Comparison of ENCODE assay signal across 9 mouse cellular contexts in genomic region chr4:46371030-46371429, GRCm38 (mm10). TPM values are rescaled to one million over a fixed set of nuclear protein-coding genes. Genes with fewer than 3 reads are reported as not detected.
A peak's percentile ranks its signal among the peaks of the same experiment; 100 is the strongest.
DNase-seq lines count a peak whose midpoint lies in the region; ATAC-seq and TF ChIP-seq lines count a peak whose summit lies in the region.
"Had no signal": no experiment of that assay in that cellular context is flagged by ENCODE, and none has a peak within 500 bp of the region (broad histone marks: within the 10 kb centered on the region; RNA-seq: fewer than 3 reads in every experiment).

No protein-coding gene starts in this region.

- H3K36me3 ChIP-seq in intestine, postnatal 0 days (ENCODE audit: control insufficient read depth, insufficient read depth): no peaks in the 10 kb centered on the region
- peaks cover 4% of the 10 kb centered on the region; the same call in 1 of the 2 replicates for H3K36me3 ChIP-seq in liver, embryonic 16.5 days (ENCODE audit: control insufficient read depth, insufficient read depth)
- no peaks in the 10 kb centered on the region for H3K36me3 ChIP-seq in neural tube, embryonic 12.5 days

- no peak overlapping the region for H3K27ac ChIP-seq in intestine, postnatal 0 days (ENCODE audit: low read depth, low read length)
- no peak overlapping the region for H3K27ac ChIP-seq in liver, embryonic 16.5 days (ENCODE audit: low read length)
- no peak overlapping the region for H3K27ac ChIP-seq in neural tube, embryonic 12.5 days

- H3K4me3 ChIP-seq in intestine, postnatal 0 days (ENCODE audit: low read depth, low read length): no peak overlapping the region
- 0 out of 2 replicates have a peak overlapping the region, but pooled peaks have one; percentile 13 for H3K4me3 ChIP-seq in liver, embryonic 16.5 days (ENCODE audit: low read depth, low read length)
- H3K4me3 ChIP-seq in neural tube, embryonic 12.5 days: no peak overlapping the region

- no peaks in the 10 kb centered on the region; the same call in 1 of the 2 replicates for H3K27me3 ChIP-seq in intestine, postnatal 0 days (replicated peaks; ENCODE audit: control insufficient read depth, insufficient read depth, low read length)
- peaks cover 22% of the 10 kb centered on the region for H3K27me3 ChIP-seq in liver, embryonic 16.5 days (ENCODE audit: control insufficient read depth, insufficient read depth, low read depth, low read length)
- no peaks in the 10 kb centered on the region for H3K27me3 ChIP-seq in neural tube, embryonic 12.5 days (replicated peaks)

- DNase-seq in adrenal gland, adult 18-20 months (ENCODE audit: low spot score in 2 of 2): peak; percentile 69 to 72
- peak; percentile 47 to 72 for DNase-seq in cerebellum, postnatal 4 days (ENCODE audit: low spot score in 2 of 2)
- DNase-seq in layer of hippocampus, adult 9-10 months (ENCODE audit: low spot score): no peak

- no peak overlapping the region for H3K9ac ChIP-seq in intestine, postnatal 0 days (ENCODE audit: low read depth, low read length)
- H3K9ac ChIP-seq in liver, embryonic 16.5 days (ENCODE audit: low read depth, low read length): no peak overlapping the region
- H3K9ac ChIP-seq in neural tube, embryonic 12.5 days: 0 out of 2 replicates have a peak overlapping the region, but pooled peaks have one; percentile 2

- no peaks in the 10 kb centered on the region for H3K4me1 ChIP-seq in intestine, postnatal 0 days (replicated peaks; ENCODE audit: control insufficient read depth, insufficient read depth, low read length)
- peaks cover 9% of the 10 kb centered on the region for H3K4me1 ChIP-seq in liver, embryonic 16.5 days (ENCODE audit: control insufficient read depth, low read depth, low read length)
- H3K4me1 ChIP-seq in neural tube, embryonic 12.5 days: peaks cover 10% of the 10 kb centered on the region; the same call in 1 of the 2 replicates

- peak; percentile 44 for ATAC-seq in granulocyte monocyte progenitor cell, adult 5-6 weeks (replicated peaks; ENCODE audit: poor library complexity, severe bottlenecking)
- ATAC-seq in intestine, postnatal 0 days: peak; percentile 51
- peak; percentile 51 for ATAC-seq in liver, embryonic 16.5 days (ENCODE audit: low read depth)
- peak; percentile 56; the same call in 1 of the 2 replicates for ATAC-seq in neural tube, embryonic 12.5 days (ENCODE audit: low FRiP score, low read depth)
- ATAC-seq in erythroid progenitor cell, adult 5-6 weeks (replicated peaks; ENCODE audit: low FRiP score, poor library complexity, severe bottlenecking): no peak

- H3K4me2 ChIP-seq in intestine, postnatal 0 days (replicated peaks; ENCODE audit: low read depth): no peak overlapping the region; the same call in 1 of the 2 replicates
- H3K4me2 ChIP-seq in liver, embryonic 16.5 days (ENCODE audit: low read depth, low read length): peak overlapping the region; percentile 41
- H3K4me2 ChIP-seq in neural tube, embryonic 12.5 days (replicated peaks): peak overlapping the region; percentile 36

- no peaks in the 10 kb centered on the region for H3K9me3 ChIP-seq in intestine, postnatal 0 days (ENCODE audit: control insufficient read depth)
- no peaks in the 10 kb centered on the region for H3K9me3 ChIP-seq in liver, embryonic 16.5 days (replicated peaks; ENCODE audit: control insufficient read depth, low read length)
- H3K9me3 ChIP-seq in neural tube, embryonic 12.5 days: no peaks in the 10 kb centered on the region

- no peak for TF ChIP-seq CTCF in intestine, postnatal 0 days (IDR thresholded peaks at IDR 0.05; ENCODE audit: low read depth)

- 16% methylated on average over 19 of the region's 19 CpGs for WGBS in intestine, postnatal 0 days
- 9% methylated on average over 19 of the region's 19 CpGs for whole genome bisulfite sequencing in liver, embryonic 16.5 days (ENCODE audit: insufficient replicate concordance)
- WGBS in neural tube, embryonic 12.5 days: 4% methylated on average over 17 of the region's 19 CpGs

RNA-seq across cellular contexts. Expression of gene Trmo, which starts 18.2 kb away (rescaled TPM):
- total RNA-seq in adrenal gland, adult 18-20 months (2021): 1 to 10 TPM; 5.5 to 6.6 TPM
- 11.1 and 13.3 TPM in 2 replicates for total RNA-seq in granulocyte monocyte progenitor cell, adult 5-6 weeks (2014; fragmentation: Nextera tagmentation)
- 11.8 and 12.7 TPM in 2 replicates for total RNA-seq in granulocyte monocyte progenitor cell, adult 5-6 weeks (2017)
- 5.9 and 7.0 TPM in 2 replicates for polyA plus RNA-seq in intestine, postnatal 0 days (2015; fragmentation: Nextera tagmentation; extraction: Ambion mirVana)
- 6.3 and 7.1 TPM in 2 replicates for polyA plus RNA-seq in liver, embryonic 16.5 days (2015; fragmentation: Nextera tagmentation; extraction: Ambion mirVana)
- polyA plus RNA-seq in neural tube, embryonic 12.5 days (2016; fragmentation: Nextera tagmentation; extraction: Ambion mirVana): 8.5 and 10.3 TPM in 2 replicates
- total RNA-seq in erythroid progenitor cell, adult 5-6 weeks (2015; ENCODE audit: low replicate concordance): 89.0 and 90.1 TPM in 2 replicates
- 49.6 and 97.9 TPM in 2 replicates for total RNA-seq in erythroid progenitor cell, adult 5-6 weeks (2017; ENCODE audit: low replicate concordance)

RNA-seq across cellular contexts. Expression of gene Foxe1, which starts 27.6 kb away (rescaled TPM):
- not detected for total RNA-seq in adrenal gland, adult 18-20 months (2021)
- total RNA-seq in granulocyte monocyte progenitor cell, adult 5-6 weeks (2014; fragmentation: Nextera tagmentation): not detected in 2 replicates
- 0.26 TPM in 1 of 2 replicates, not detected in the other for total RNA-seq in granulocyte monocyte progenitor cell, adult 5-6 weeks (2017)
- not detected in 2 replicates for polyA plus RNA-seq in intestine, postnatal 0 days (2015; fragmentation: Nextera tagmentation; extraction: Ambion mirVana)
- polyA plus RNA-seq in liver, embryonic 16.5 days (2015; fragmentation: Nextera tagmentation; extraction: Ambion mirVana): not detected in 2 replicates
- polyA plus RNA-seq in neural tube, embryonic 12.5 days (2016; fragmentation: Nextera tagmentation; extraction: Ambion mirVana): not detected in 2 replicates
- total RNA-seq in erythroid progenitor cell, adult 5-6 weeks (2015; ENCODE audit: low replicate concordance): not detected in 2 replicates
- not detected in 2 replicates for total RNA-seq in erythroid progenitor cell, adult 5-6 weeks (2017; ENCODE audit: low replicate concordance)
- polyA plus RNA-seq: spleen, adult 2 months had no signal

RNA-seq across cellular contexts. Expression of gene Hemgn, which starts 42.3 kb away (rescaled TPM):
- total RNA-seq in adrenal gland, adult 18-20 months (2021): not detected
- 0.45 and 1.2 TPM in 2 replicates for total RNA-seq in granulocyte monocyte progenitor cell, adult 5-6 weeks (2014; fragmentation: Nextera tagmentation)
- total RNA-seq in granulocyte monocyte progenitor cell, adult 5-6 weeks (2017): 2.2 and 3.0 TPM in 2 replicates
- polyA plus RNA-seq in intestine, postnatal 0 days (2015; fragmentation: Nextera tagmentation; extraction: Ambion mirVana): 0.21 and 0.22 TPM in 2 replicates
- polyA plus RNA-seq in liver, embryonic 16.5 days (2015; fragmentation: Nextera tagmentation; extraction: Ambion mirVana): 375 and 394 TPM in 2 replicates
- 2.3 and 3.5 TPM in 2 replicates for polyA plus RNA-seq in neural tube, embryonic 12.5 days (2016; fragmentation: Nextera tagmentation; extraction: Ambion mirVana)
- total RNA-seq in erythroid progenitor cell, adult 5-6 weeks (2015; ENCODE audit: low replicate concordance): 1,402 and 1,484 TPM in 2 replicates
- 1,540 and 1,607 TPM in 2 replicates for total RNA-seq in erythroid progenitor cell, adult 5-6 weeks (2017; ENCODE audit: low replicate concordance)

Comparison
In these comparisons a context has a peak if more than half of its experiments do, and no peak if none do; other contexts are left out.
1. RNA of gene Hemgn, which starts 42.3 kb away (total RNA-seq): 1,402 to 1,607 TPM in erythroid progenitor cell, adult 5-6 weeks; 0.45 to 3.0 TPM in granulocyte monocyte progenitor cell, adult 5-6 weeks and not detected in adrenal gland, adult 18-20 months; every median in the first group is over 100 times any median in the second.